Comparison of ENCODE assay signal across 13 mouse cellular contexts in genomic region chr12:33219436-33219835, GRCm38 (mm10).
DNase-seq lines count a peak whose midpoint lies in the region; ATAC-seq and TF ChIP-seq lines count a peak whose summit lies in the region.
"Had no signal": no experiment of that assay in that cellular context is flagged by ENCODE, and none has a peak within 500 bp of the region (broad histone marks: within the 10 kb centered on the region; RNA-seq: fewer than 3 reads in every experiment).

No protein-coding gene starts in this region.

- H3K9ac ChIP-seq in midbrain, embryonic 15.5 days: no peak overlapping the region
- no peak overlapping the region for H3K9ac ChIP-seq in midbrain, embryonic 16.5 days (ENCODE audit: low read depth, low read length)
- H3K9ac ChIP-seq: hindbrain, embryonic 12.5 days; limb, embryonic 12.5 days had no signal

- 86% methylated on average over 7 of the region's 7 CpGs for WGBS in midbrain, embryonic 15.5 days
- 89% methylated on average over 7 of the region's 7 CpGs for WGBS in midbrain, embryonic 16.5 days
- 56% methylated on average over 7 of the region's 7 CpGs for WGBS in olfactory bulb, adult 2 months

- no peak overlapping the region for H3K4me2 ChIP-seq in midbrain, embryonic 15.5 days
- no peak overlapping the region for H3K4me2 ChIP-seq in midbrain, embryonic 16.5 days (ENCODE audit: low read length)
- H3K4me2 ChIP-seq: hindbrain, embryonic 12.5 days; limb, embryonic 12.5 days had no signal

- H3K4me1 ChIP-seq in midbrain, embryonic 15.5 days: peaks cover 37% of the 10 kb centered on the region
- peaks cover 17% of the 10 kb centered on the region for H3K4me1 ChIP-seq in midbrain, embryonic 16.5 days (ENCODE audit: control insufficient read depth, insufficient read depth, low read length)
- peaks cover 40% of the 10 kb centered on the region for H3K4me1 ChIP-seq in olfactory bulb, adult 2 months (ENCODE audit: control insufficient read depth, insufficient read depth, low read length)

- H3K9me3 ChIP-seq in midbrain, embryonic 15.5 days: no peaks in the 10 kb centered on the region
- H3K9me3 ChIP-seq in midbrain, embryonic 16.5 days (replicated peaks; ENCODE audit: control insufficient read depth, low read length, poor library complexity, severe bottlenecking): no peaks in the 10 kb centered on the region
- H3K9me3 ChIP-seq: hindbrain, embryonic 12.5 days; limb, embryonic 12.5 days had no signal

- no peaks in the 10 kb centered on the region for H3K27me3 ChIP-seq in midbrain, embryonic 15.5 days (replicated peaks)
- no peaks in the 10 kb centered on the region for H3K27me3 ChIP-seq in midbrain, embryonic 16.5 days (ENCODE audit: control insufficient read depth, insufficient read depth, low read depth, low read length)
- H3K27me3 ChIP-seq: hindbrain, embryonic 12.5 days; limb, embryonic 12.5 days had no signal

- DNase-seq in heart, adult 11 months: peak; percentile 86
- DNase-seq in heart, adult 8-10 months (ENCODE audit: low spot score): no peak
- peak; percentile 73 to 76 for DNase-seq in cerebellum, postnatal 10 days
- DNase-seq in urinary bladder, postnatal 14 days (ENCODE audit: low spot score): no peak
- DNase-seq in urinary bladder, adult 2 months (ENCODE audit: low spot score): no peak
- DNase-seq: lung, postnatal 36 days; thymus, postnatal 25 days had no signal

- ATAC-seq in midbrain, embryonic 15.5 days (replicated peaks): no peak
- ATAC-seq in midbrain, embryonic 16.5 days: no peak

- H3K4me3 ChIP-seq in midbrain, embryonic 15.5 days: no peak overlapping the region
- H3K4me3 ChIP-seq in midbrain, embryonic 16.5 days (ENCODE audit: low read depth, low read length): no peak overlapping the region
- H3K4me3 ChIP-seq in olfactory bulb, adult 2 months (ENCODE audit: insufficient read depth, low read depth, low read length): no peak overlapping the region
- H3K4me3 ChIP-seq: hindbrain, embryonic 12.5 days; limb, embryonic 12.5 days; myocyte had no signal

- no peaks in the 10 kb centered on the region for H3K36me3 ChIP-seq in midbrain, embryonic 15.5 days (replicated peaks)
- H3K36me3 ChIP-seq in midbrain, embryonic 16.5 days (ENCODE audit: control insufficient read depth, insufficient read depth, low read length): no peaks in the 10 kb centered on the region
- H3K36me3 ChIP-seq: hindbrain, embryonic 12.5 days had no signal

- TF ChIP-seq CTCF in olfactory bulb, adult 2 months (IDR thresholded peaks at IDR 0.05; ENCODE audit: insufficient read depth, low read depth, low read length): no peak

- TF ChIP-seq POLR2A in olfactory bulb, adult 2 months (IDR thresholded peaks at IDR 0.05; ENCODE audit: insufficient read depth, low read depth, low read length): no peak

- H3K27ac ChIP-seq in midbrain, embryonic 15.5 days: peak overlapping the region; percentile 9; the same call in 1 of the 2 replicates
- H3K27ac ChIP-seq in midbrain, embryonic 16.5 days (ENCODE audit: low read length): no peak overlapping the region
- H3K27ac ChIP-seq in olfactory bulb, adult 2 months (ENCODE audit: insufficient read depth, low read depth, low read length): peak overlapping the region; percentile 37; the same call in 1 of the 2 replicates

Comparison
In these comparisons a context has a peak if more than half of its experiments do, and no peak if none do; other contexts are left out.
1. DNase-seq: peak in heart, adult 11 months (single experiment) and cerebellum, postnatal 10 days (2 of 2); none in heart, adult 8-10 months (single experiment), urinary bladder, postnatal 14 days (single experiment) and urinary bladder, adult 2 months (single experiment).